Mouse (Mus musculus) midbrain, embryonic 16.5 days (tissue): ENCODE measurements at regions not wholly inside any gene's neighbourhood (a gene's known extent, or its start where the extent isn't known, plus 50 kb on each side); places are given as distances from the start of the nearest gene placed in this dataset.

Experiments
- ATAC-seq: fragments of 200-750 bp; cut with Nextera tagmentation; 2 replicates; pipeline ENCODE4 v1.8.0; 2017; ENCODE audit warnings: moderate TSS enrichment
- H3K27ac ChIP-seq: fragments of 300-500 bp; sonication (generic); 2 replicates; pipeline ENCODE4 v1.5.1; 2014; ENCODE audit warnings: mild to moderate bottlenecking, low read length, mixed read lengths
- H3K27me3 ChIP-seq: fragments of 300-500 bp; sonication (generic); 2 replicates; pipeline ENCODE4 v1.6.1; 2014; ENCODE audit warnings: low read depth, low read length, mixed read lengths; ENCODE audit not compliant: control insufficient read depth, insufficient read depth
- H3K36me3 ChIP-seq: fragments of 300-500 bp; sonication (generic); 2 replicates; pipeline ENCODE4 v1.6.1; 2014; ENCODE audit warnings: mild to moderate bottlenecking, low read length, moderate library complexity, mixed read lengths; ENCODE audit not compliant: control insufficient read depth, insufficient read depth
- H3K4me1 ChIP-seq: fragments of 300-500 bp; sonication (generic); 2 replicates; pipeline ENCODE4 v1.6.1; 2014; ENCODE audit warnings: mild to moderate bottlenecking, low read length, mixed read lengths; ENCODE audit not compliant: control insufficient read depth, insufficient read depth
- H3K4me2 ChIP-seq: fragments of 300-500 bp; sonication (generic); 2 replicates; pipeline ENCODE4 v1.6.1; 2014; ENCODE audit warnings: mild to moderate bottlenecking, low read length, mixed read lengths
- H3K4me3 ChIP-seq: fragments of 300-500 bp; sonication (generic); 2 replicates; pipeline ENCODE4 v1.5.1; 2014; ENCODE audit warnings: low read depth, mild to moderate bottlenecking, low read length, moderate library complexity, mixed read lengths
- H3K9ac ChIP-seq: fragments of 300-500 bp; sonication (generic); 2 replicates; pipeline ENCODE4 v1.6.1; 2014; ENCODE audit warnings: low read depth, low read length, mixed read lengths
- H3K9me3 ChIP-seq: fragments of 300-500 bp; sonication (generic); replicated peaks from 2 replicates; pipeline ENCODE4 v1.6.1; 2014; ENCODE audit warnings: mild to moderate bottlenecking, low read length, mixed read lengths; ENCODE audit not compliant: control insufficient read depth, poor library complexity, severe bottlenecking
- WGBS: fragments of 180-500 bp; shearing (Covaris S2); extraction: QIAGEN DNeasy Blood & Tissue Kit; methylation state at CpG from one replicate; pipeline ENCODE4 v1.1.7; 2014; 5-methylcytosine and 5-hydroxymethylcytosine counted together

DNA sequence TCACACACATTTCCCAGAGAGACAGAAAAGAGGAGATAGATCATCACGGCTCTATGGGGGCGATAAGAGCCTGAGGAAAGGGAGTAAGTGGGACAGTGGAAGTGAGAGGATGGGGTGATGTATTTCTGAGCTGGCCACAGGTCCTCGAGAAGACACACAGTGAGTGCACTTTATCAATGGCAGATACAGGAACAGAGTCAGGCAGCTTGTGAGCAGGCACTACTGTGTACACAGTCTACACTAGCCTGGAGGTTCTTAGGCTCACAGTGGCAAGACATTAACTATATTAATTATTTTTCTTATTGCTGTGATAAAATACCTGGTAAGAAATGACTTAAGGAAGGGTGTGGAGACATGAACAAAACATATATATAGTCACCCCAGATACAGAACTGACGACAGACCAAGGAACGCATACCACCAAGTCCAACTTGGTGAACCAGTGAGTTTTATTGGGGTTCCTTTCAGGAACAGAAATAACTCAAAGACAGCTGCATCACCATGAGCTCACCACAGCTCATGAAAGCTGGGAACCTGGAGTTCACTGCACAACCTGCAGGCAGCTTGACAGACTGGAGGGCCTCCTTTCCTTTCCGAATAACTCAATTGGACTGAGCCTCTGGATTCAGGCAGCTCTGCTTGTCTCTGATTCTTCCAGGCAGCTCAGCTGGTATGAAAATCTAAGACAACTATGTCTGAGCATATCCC lies 51.5 kb upstream of the Slc9a9 start:
- WGBS: 92% methylated on average over 6 of the region's 6 CpGs

More for the DNA sequence above, 51.5 kb upstream of the Slc9a9 start:
- H3K4me3 ChIP-seq: no peak overlapping the region
- no peak overlapping the region for H3K4me2 ChIP-seq
- H3K27ac ChIP-seq: no peak overlapping the region
- H3K9me3 ChIP-seq: no peaks in the 10 kb centered on the region
- no peaks in the 10 kb centered on the region for H3K27me3 ChIP-seq
- H3K9ac ChIP-seq: no peak overlapping the region
- ATAC-seq: no peak
- no peaks in the 10 kb centered on the region for H3K4me1 ChIP-seq
- H3K36me3 ChIP-seq: no peaks in the 10 kb centered on the region
